Mouse (Mus musculus) gastrocnemius, postnatal 10 days (tissue): ENCODE data around the gene Olfr1191-ps1. TPM values are rescaled to one million over a fixed set of nuclear protein-coding genes. Genes with fewer than 3 reads are reported as not detected.
"Not testable (repeated sequence)": the region's sequence is repeated elsewhere in the genome, so short reads cannot be mapped to it uniquely, and the experiment has no call there.

ENCODE experiments used
- DNase-seq: peaks from one replicate; pipeline ENCODE4 v3.0.0; 2021; ENCODE audit warnings: mixed read lengths
- long read RNA-seq, 2 experiments: library from polyadenylated mRNA; stranded (forward); transcript quantifications; one replicate each; pipeline ENCODE4 v2.0.0; 2021
- total RNA-seq, 2 experiments: library from RNA; stranded (reverse); gene quantifications; 2 replicates each; pipeline ENCODE4 v1.2.3; 2021

Gene Olfr1191-ps1
- not detected for total RNA-seq
- long read RNA-seq, experiment 1: 0 reads
- long read RNA-seq, experiment 2: 0 reads

DNA sequence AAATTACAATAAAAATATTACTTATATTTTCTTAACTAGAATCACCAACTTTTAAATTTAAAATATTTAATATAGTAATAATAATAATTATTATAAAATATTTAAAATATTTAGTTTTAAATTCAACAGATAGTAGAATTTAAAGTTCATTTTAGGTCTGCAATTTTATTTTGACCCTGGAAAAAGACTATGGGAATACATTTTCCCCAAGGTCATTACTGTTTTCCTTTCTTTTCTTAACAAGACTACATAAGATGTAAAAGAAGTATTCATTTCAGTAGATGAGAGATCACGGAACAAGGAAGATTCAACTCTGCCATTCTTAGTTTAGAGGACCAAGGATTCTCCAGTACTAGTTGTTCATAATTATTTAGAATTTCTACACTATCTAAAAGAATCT is at the start of gene Olfr1191-ps1:
Gene Olfr1191-ps1 (plus strand): TSS at position 301 of the 400 bp plus-strand sequence.
- not testable (repeated sequence) for DNase-seq

- no peak for DNase-seq
Measured at GRCm38 (mm10) chr2:88648209-88648608, 7.9 kb downstream of the Olfr1191-ps1 start, which contains the start of gene Olfr1192-ps1. Olfr1192-ps1 (plus strand) TSS chr2:88648509.

- DNase-seq: not testable (repeated sequence)
Measured at GRCm38 (mm10) chr2:88675328-88675727, 35.0 kb downstream of the Olfr1191-ps1 start, which contains the start of gene Olfr1193. Olfr1193 (plus strand) TSS chr2:88675628.

DNA sequence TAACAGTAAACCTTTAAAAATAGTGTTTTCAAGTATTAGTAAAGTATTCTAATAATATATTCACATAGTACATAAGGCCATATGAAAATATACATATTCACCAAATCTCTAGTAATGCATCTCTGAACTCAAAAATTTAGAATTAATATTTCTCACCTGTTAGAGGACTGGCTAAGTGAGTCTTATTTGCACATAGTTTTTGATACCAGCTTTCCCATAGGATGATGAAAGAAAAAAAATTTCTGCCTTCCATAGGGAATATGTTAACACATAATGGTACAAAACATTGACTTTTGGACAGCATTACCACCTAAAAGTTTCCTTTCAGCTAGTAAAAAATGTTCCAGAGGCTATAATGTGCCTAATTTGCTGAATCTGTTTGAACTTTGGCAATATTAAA is 48.7 kb downstream of the Olfr1191-ps1 start, which contains the start of gene Olfr1195:
Gene Olfr1195 (minus strand): TSS at position 101 of the 400 bp plus-strand sequence.
- no peak for DNase-seq

Other genes starting within 250 kb of the Olfr1191-ps1 start
- not detected for gene Olfr1179, start 234.1 kb upstream of the Olfr1191-ps1 start, total RNA-seq
- not detected for gene Olfr1180, start 221.4 kb upstream of the Olfr1191-ps1 start, total RNA-seq
- not detected for gene Olfr1181, start 214.4 kb upstream of the Olfr1191-ps1 start, total RNA-seq
- not detected for gene Gm13757, start 191.4 kb upstream of the Olfr1191-ps1 start, total RNA-seq
- not detected for gene Olfr1183, start 185.7 kb upstream of the Olfr1191-ps1 start, total RNA-seq
- not detected for gene Olfr1184, start 156.9 kb upstream of the Olfr1191-ps1 start, total RNA-seq
- gene Olfr1185-ps1, start 147.2 kb upstream of the Olfr1191-ps1 start, total RNA-seq: not detected
- gene Olfr1186, start 122.0 kb upstream of the Olfr1191-ps1 start, total RNA-seq: not detected
- gene Olfr1188, start 83.6 kb upstream of the Olfr1191-ps1 start, total RNA-seq: not detected
- not detected for gene Olfr1189, start 54.1 kb upstream of the Olfr1191-ps1 start, total RNA-seq
- gene Olfr1192-ps1, start 8.0 kb downstream of the Olfr1191-ps1 start, total RNA-seq: not detected
- not detected for gene Olfr1193, start 35.1 kb downstream of the Olfr1191-ps1 start, total RNA-seq
- gene Olfr1195, start 48.6 kb downstream of the Olfr1191-ps1 start, total RNA-seq: not detected
- not detected for gene Olfr1196, start 64.1 kb downstream of the Olfr1191-ps1 start, total RNA-seq
- gene Olfr1197, start 91.8 kb downstream of the Olfr1191-ps1 start, total RNA-seq: not detected
- not detected for gene Olfr1198, start 110.8 kb downstream of the Olfr1191-ps1 start, total RNA-seq
- gene Olfr1199, start 119.9 kb downstream of the Olfr1191-ps1 start, total RNA-seq: not detected
- gene Olfr1200, start 129.9 kb downstream of the Olfr1191-ps1 start, total RNA-seq: not detected
- not detected for gene Olfr1201, start 152.5 kb downstream of the Olfr1191-ps1 start, total RNA-seq
- gene Olfr1202, start 174.0 kb downstream of the Olfr1191-ps1 start, total RNA-seq: not detected
- gene Olfr1205, start 189.2 kb downstream of the Olfr1191-ps1 start, total RNA-seq: not detected
- not detected for gene Olfr1204, start 208.8 kb downstream of the Olfr1191-ps1 start, total RNA-seq
- gene Olfr1206, start 222.7 kb downstream of the Olfr1191-ps1 start, total RNA-seq: not detected